Mouse (Mus musculus): Measurements from ENCODE around the gene Rps6ka4. TPM values are rescaled to one million over a fixed set of nuclear protein-coding genes. Genes with fewer than 3 reads are reported as not detected.
A peak's percentile ranks its signal among the peaks of the same experiment; 100 is the strongest.

Gene Rps6ka4
- polyA plus RNA-seq, 1 experiment from 2014 or later = 14.6 TPM

DNA sequence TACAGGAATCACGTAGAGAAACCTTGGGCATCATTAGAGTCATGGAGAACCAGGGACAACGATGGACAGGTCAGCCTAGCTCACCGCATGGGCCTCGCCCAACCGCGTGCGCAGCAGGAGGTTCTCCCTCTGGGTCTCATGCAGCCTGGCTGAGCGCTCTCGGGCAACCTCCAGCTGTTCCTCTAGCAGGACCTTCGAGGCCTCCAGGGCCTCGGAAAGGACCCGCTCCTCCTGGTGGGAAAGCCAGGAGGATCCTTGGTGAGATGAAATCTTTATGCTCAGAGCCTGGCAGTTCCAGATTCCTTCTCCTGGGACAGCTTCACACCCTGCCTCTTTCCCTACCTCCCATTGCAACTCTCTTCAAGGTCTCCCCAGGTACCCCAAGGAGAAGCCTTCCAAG lies 14.2 kb upstream of the Rps6ka4 start:
- H3K36me3 ChIP-seq (ENCODE audit: control insufficient read depth, insufficient read depth, low read length) = no peaks in the 10 kb centered on the region
- H3K27me3 ChIP-seq (ENCODE audit: control insufficient read depth, insufficient read depth, low read depth, low read length) = peaks cover 5% of the 10 kb centered on the region
- no peaks in the 10 kb centered on the region for H3K9me3 ChIP-seq (replicated peaks; ENCODE audit: control insufficient read depth, low read length, poor library complexity, severe bottlenecking)
- no peak overlapping the region for H3K4me3 ChIP-seq (ENCODE audit: low read depth, low read length)
- no peak overlapping the region for H3K27ac ChIP-seq (ENCODE audit: low read length)
- WGBS = 90% methylated on average over 12 of the region's 12 CpGs
- H3K9ac ChIP-seq (ENCODE audit: low read depth, low read length) = no peak overlapping the region
- no peak for ATAC-seq
- H3K4me1 ChIP-seq (ENCODE audit: control insufficient read depth, insufficient read depth, low read length) = peaks cover 9% of the 10 kb centered on the region
- no peak overlapping the region for H3K4me2 ChIP-seq (ENCODE audit: low read length)

GRCm38 (mm10) chr19:6853903-6854302 lies 13.5 kb upstream of the Rps6ka4 start:
- Histone ChIP-seq H3K9me3 (replicated peaks; ENCODE audit: control insufficient read depth, low read length, poor library complexity, severe bottlenecking) (no peaks in the 10 kb centered on the region), H3K36me3 (ENCODE audit: control insufficient read depth, insufficient read depth, low read length) (no peaks in the 10 kb centered on the region), H3K9ac (ENCODE audit: low read depth, low read length) (no peak overlapping the region), H3K4me2 (ENCODE audit: low read length) (no peak overlapping the region), H3K27me3 (ENCODE audit: control insufficient read depth, insufficient read depth, low read depth, low read length) (peaks cover 12% of the 10 kb centered on the region), H3K27ac (ENCODE audit: low read length) (no peak overlapping the region), H3K4me1 (ENCODE audit: control insufficient read depth, insufficient read depth, low read length) (peaks cover 9% of the 10 kb centered on the region), H3K4me3 (ENCODE audit: low read depth, low read length) (no peak overlapping the region)
- no peak for ATAC-seq
- 79% methylated on average over 8 of the region's 8 CpGs for WGBS

GRCm38 (mm10) chr19:6852393-6853305 lies 12.2 kb upstream of the Rps6ka4 start:
- no peak for ATAC-seq
- Histone ChIP-seq H3K4me3 (ENCODE audit: low read depth, low read length) (no peak overlapping the region), H3K36me3 (ENCODE audit: control insufficient read depth, insufficient read depth, low read length) (no peaks in the 10 kb centered on the region), H3K27ac (ENCODE audit: low read length) (no peak overlapping the region), H3K4me1 (ENCODE audit: control insufficient read depth, insufficient read depth, low read length) (peaks cover 15% of the 10 kb centered on the region), H3K27me3 (ENCODE audit: control insufficient read depth, insufficient read depth, low read depth, low read length) (peaks cover 23% of the 10 kb centered on the region), H3K9ac (ENCODE audit: low read depth, low read length) (peak overlapping the region; percentile 23; the same call in 1 of the 2 replicates), H3K4me2 (ENCODE audit: low read length) (no peak overlapping the region), H3K9me3 (replicated peaks; ENCODE audit: control insufficient read depth, low read length, poor library complexity, severe bottlenecking) (no peaks in the 10 kb centered on the region)
- 83% methylated on average over 21 of the region's 21 CpGs for WGBS

DNA sequence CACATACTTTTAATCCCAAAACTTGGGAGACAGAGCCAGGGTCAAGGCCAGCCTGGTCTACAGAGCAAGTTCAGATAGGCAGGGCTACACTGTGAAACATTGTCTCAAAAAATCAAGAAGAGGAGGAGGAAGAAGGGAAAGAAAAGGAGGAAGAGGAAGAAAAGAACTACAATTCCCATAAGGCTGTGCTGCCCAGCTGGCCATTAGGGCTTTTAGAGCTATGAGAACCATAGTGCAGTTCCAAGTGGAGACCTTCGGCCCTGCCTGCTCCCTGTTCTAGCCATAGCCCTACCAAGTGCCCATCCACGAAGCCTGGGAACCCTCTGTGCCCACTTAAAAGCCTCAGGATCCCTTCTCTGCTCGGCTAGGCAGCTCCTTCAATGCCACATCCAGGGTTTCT lies 11.1 kb upstream of the Rps6ka4 start:
- peaks cover 35% of the 10 kb centered on the region for H3K27me3 ChIP-seq (ENCODE audit: control insufficient read depth, insufficient read depth, low read depth, low read length)
- WGBS = 71% methylated on average over 3 of the region's 3 CpGs

DNA sequence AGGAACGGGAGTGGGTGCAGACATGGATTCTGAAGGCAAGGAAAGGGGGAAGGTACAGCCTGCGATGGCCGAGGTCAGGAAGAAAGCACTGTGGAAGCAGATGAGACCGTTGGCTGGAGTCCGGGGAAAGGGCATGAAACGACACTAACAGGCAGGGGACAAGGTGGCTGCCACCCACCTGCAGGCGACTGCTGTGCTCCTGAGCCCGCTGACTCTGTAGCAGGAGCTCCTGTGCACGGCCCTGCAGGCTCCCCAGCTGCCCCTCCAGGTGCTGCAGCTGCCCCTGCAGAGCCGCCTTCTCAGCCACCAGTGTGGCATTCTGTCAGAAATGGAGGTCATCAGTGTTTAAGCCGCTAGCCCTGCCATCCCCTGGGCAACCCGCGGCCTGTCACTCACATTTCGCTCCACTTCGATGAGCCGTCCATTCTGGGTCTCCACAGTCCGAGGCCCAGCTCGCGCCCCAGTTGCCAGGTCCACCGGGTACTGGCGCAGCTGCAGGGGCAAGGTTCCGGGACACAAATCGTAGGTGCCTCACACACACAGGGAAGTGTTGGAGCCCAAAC lies 9.2 kb upstream of the Rps6ka4 start:
- ATAC-seq = no peak
- peaks cover 35% of the 10 kb centered on the region for H3K27me3 ChIP-seq (ENCODE audit: control insufficient read depth, insufficient read depth, low read depth, low read length)
- no peak overlapping the region for H3K4me2 ChIP-seq (ENCODE audit: low read length)
- no peak overlapping the region for H3K9ac ChIP-seq (ENCODE audit: low read depth, low read length)
- H3K27ac ChIP-seq (ENCODE audit: low read length) = no peak overlapping the region
- H3K4me3 ChIP-seq (ENCODE audit: low read depth, low read length) = no peak overlapping the region
- H3K9me3 ChIP-seq (replicated peaks; ENCODE audit: control insufficient read depth, low read length, poor library complexity, severe bottlenecking) = no peaks in the 10 kb centered on the region
- 64% methylated on average over 23 of the region's 23 CpGs for WGBS
- no peaks in the 10 kb centered on the region for H3K36me3 ChIP-seq (ENCODE audit: control insufficient read depth, insufficient read depth, low read length)
- H3K4me1 ChIP-seq (ENCODE audit: control insufficient read depth, insufficient read depth, low read length) = peaks cover 6% of the 10 kb centered on the region

More for the DNA sequence above, 11.1 kb upstream of the Rps6ka4 start:
- H3K9me3 ChIP-seq (replicated peaks; ENCODE audit: control insufficient read depth, low read length, poor library complexity, severe bottlenecking) = no peaks in the 10 kb centered on the region
- H3K36me3 ChIP-seq (ENCODE audit: control insufficient read depth, insufficient read depth, low read length) = no peaks in the 10 kb centered on the region
- no peak overlapping the region for H3K4me2 ChIP-seq (ENCODE audit: low read length)
- peaks cover 15% of the 10 kb centered on the region for H3K4me1 ChIP-seq (ENCODE audit: control insufficient read depth, insufficient read depth, low read length)
- H3K9ac ChIP-seq (ENCODE audit: low read depth, low read length) = no peak overlapping the region
- no peak for ATAC-seq
- no peak overlapping the region for H3K4me3 ChIP-seq (ENCODE audit: low read depth, low read length)
- H3K27ac ChIP-seq (ENCODE audit: low read length) = no peak overlapping the region

DNA sequence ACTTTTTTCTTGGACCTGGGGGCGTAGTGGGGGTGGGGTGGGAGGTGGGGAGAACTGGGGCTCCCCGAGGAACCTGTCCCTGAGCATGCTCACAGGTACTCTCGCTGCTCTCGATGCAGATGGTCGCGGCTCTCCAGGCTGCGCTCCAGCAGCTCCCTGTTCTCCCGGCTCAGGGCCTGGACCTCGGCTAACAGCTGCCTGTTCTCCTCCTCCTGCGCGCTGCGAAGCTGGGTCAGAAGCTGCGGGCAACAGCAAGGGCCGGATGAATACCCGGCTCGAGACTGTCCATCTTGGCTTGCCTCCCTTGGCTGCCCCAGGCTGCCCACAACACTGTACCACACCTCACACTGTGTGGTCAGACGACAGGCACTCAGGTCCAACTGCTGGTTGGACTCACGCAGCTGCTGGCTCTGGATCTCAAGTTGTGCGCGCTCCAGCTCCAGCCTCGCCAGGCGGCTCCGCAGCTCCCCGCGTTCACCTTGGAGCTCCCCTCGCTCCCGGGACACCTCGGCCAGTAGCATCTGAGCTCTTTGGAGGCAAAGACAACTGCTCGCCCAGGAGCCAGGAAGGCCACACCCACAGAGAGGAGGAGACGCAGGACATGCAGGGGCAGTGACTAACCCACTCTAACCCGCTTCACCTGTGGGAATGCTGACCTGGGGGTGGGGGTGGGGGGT lies 7.5 kb upstream of the Rps6ka4 start:
- Histone ChIP-seq H3K36me3 (ENCODE audit: control insufficient read depth, insufficient read depth, low read length) (no peaks in the 10 kb centered on the region), H3K4me2 (ENCODE audit: low read length) (peak overlapping the region; percentile 46), H3K27ac (ENCODE audit: low read length) (no peak overlapping the region), H3K4me1 (ENCODE audit: control insufficient read depth, insufficient read depth, low read length) (peaks cover 6% of the 10 kb centered on the region), H3K27me3 (ENCODE audit: control insufficient read depth, insufficient read depth, low read depth, low read length) (peaks cover 37% of the 10 kb centered on the region), H3K4me3 (ENCODE audit: low read depth, low read length) (peak overlapping the region; percentile 15; the same call in 1 of the 2 replicates), H3K9me3 (replicated peaks; ENCODE audit: control insufficient read depth, low read length, poor library complexity, severe bottlenecking) (no peaks in the 10 kb centered on the region), H3K9ac (ENCODE audit: low read depth, low read length) (peak overlapping the region; percentile 45)
- ATAC-seq = no peak
- WGBS = 2% methylated on average over 31 of the region's 31 CpGs

GRCm38 (mm10) chr19:6846050-6846449 lies 5.6 kb upstream of the Rps6ka4 start:
- H3K4me3 ChIP-seq (ENCODE audit: low read depth, low read length) = no peak overlapping the region
- H3K9me3 ChIP-seq (replicated peaks; ENCODE audit: control insufficient read depth, low read length, poor library complexity, severe bottlenecking) = no peaks in the 10 kb centered on the region
- no peak overlapping the region for H3K4me2 ChIP-seq (ENCODE audit: low read length)
- no peaks in the 10 kb centered on the region for H3K36me3 ChIP-seq (ENCODE audit: control insufficient read depth, insufficient read depth, low read length)
- H3K9ac ChIP-seq (ENCODE audit: low read depth, low read length) = no peak overlapping the region
- no peak overlapping the region for H3K27ac ChIP-seq (ENCODE audit: low read length)
- H3K27me3 ChIP-seq (ENCODE audit: control insufficient read depth, insufficient read depth, low read depth, low read length) = peaks cover 44% of the 10 kb centered on the region
- WGBS = 81% methylated on average over 4 of the region's 4 CpGs
- ATAC-seq = no peak
- H3K4me1 ChIP-seq (ENCODE audit: control insufficient read depth, insufficient read depth, low read length) = peaks cover 6% of the 10 kb centered on the region

DNA sequence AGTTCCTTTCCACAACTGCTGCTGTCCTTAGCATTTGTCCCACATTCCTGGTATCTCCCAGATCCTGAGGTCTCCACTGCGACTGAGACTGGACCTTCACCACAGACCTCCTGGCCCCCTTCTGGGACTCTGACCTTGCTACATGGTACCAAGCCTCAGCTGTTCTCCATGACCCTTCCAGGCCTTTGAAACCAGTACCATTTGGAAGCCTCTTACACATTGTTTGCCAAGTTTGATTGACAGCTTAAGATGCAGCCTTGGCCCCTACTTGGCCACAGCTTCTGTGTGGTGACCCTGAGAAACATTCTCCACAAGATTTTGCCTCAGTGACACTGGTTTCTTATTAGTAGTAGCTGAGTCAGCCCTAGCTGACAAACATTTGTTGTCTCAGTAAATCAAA lies 1.9 kb upstream of the Rps6ka4 start:
- Histone ChIP-seq H3K9ac (ENCODE audit: low read depth, low read length) (no peak overlapping the region), H3K27ac (ENCODE audit: low read length) (no peak overlapping the region), H3K4me2 (ENCODE audit: low read length) (no peak overlapping the region), H3K4me3 (ENCODE audit: low read depth, low read length) (no peak overlapping the region), H3K36me3 (ENCODE audit: control insufficient read depth, insufficient read depth, low read length) (no peaks in the 10 kb centered on the region), H3K4me1 (ENCODE audit: control insufficient read depth, insufficient read depth, low read length) (peaks cover 11% of the 10 kb centered on the region), H3K27me3 (ENCODE audit: control insufficient read depth, insufficient read depth, low read depth, low read length) (peaks cover 27% of the 10 kb centered on the region), H3K9me3 (replicated peaks; ENCODE audit: control insufficient read depth, low read length, poor library complexity, severe bottlenecking) (no peaks in the 10 kb centered on the region)
- WGBS = 70% methylated on average over 1 of the region's 1 CpGs
- ATAC-seq = no peak

- 28% methylated on average over 3 of the region's 3 CpGs for WGBS
- no peak overlapping the region for H3K4me3 ChIP-seq (ENCODE audit: low read depth, low read length)
- H3K27me3 ChIP-seq (ENCODE audit: control insufficient read depth, insufficient read depth, low read depth, low read length) = peaks cover 19% of the 10 kb centered on the region
- no peak overlapping the region for H3K27ac ChIP-seq (ENCODE audit: low read length)
- H3K4me2 ChIP-seq (ENCODE audit: low read length) = peak overlapping the region; percentile 96
- peaks cover 11% of the 10 kb centered on the region for H3K4me1 ChIP-seq (ENCODE audit: control insufficient read depth, insufficient read depth, low read length)
- no peaks in the 10 kb centered on the region for H3K9me3 ChIP-seq (replicated peaks; ENCODE audit: control insufficient read depth, low read length, poor library complexity, severe bottlenecking)
- H3K36me3 ChIP-seq (ENCODE audit: control insufficient read depth, insufficient read depth, low read length) = no peaks in the 10 kb centered on the region
- no peak overlapping the region for H3K9ac ChIP-seq (ENCODE audit: low read depth, low read length)
- no peak for ATAC-seq
These were observed 809 bp upstream of the Rps6ka4 start for GRCm38 (mm10) chr19:6841292-6841597.
